Mouse (Mus musculus): Measurements from ENCODE around the gene Tagln3. TPM values are rescaled to one million over a fixed set of nuclear protein-coding genes. Genes with fewer than 3 reads are reported as not detected.

Tagln3 gene
- under 1 TPM in 1 of 2 experiments, not detected in 1; 0.77 TPM for total RNA-seq (2023)

GRCm38 (mm10) chr16:45724061-45724741, at the start of gene Tagln3:
Gene Tagln3, minus strand, starts transcription at chr16:45724608.

GRCm38 (mm10) chr16:45742615-45743476, 18.4 kb upstream of the Tagln3 start, which contains the start of gene Abhd10:
Gene Abhd10, minus strand, starts transcription at chr16:45742955.

GRCm38 (mm10) chr16:45693558-45693957, 30.9 kb downstream of the Tagln3 start, which contains the start of gene Tmprss7:
Gene Tmprss7, minus strand, starts transcription at chr16:45693658.

Other genes with a start within 250 kb of the Tagln3 start
- gene Gm609, start 231.6 kb downstream of the Tagln3 start, total RNA-seq (2023) = not detected
- not detected for gene Gm17783, start 192.6 kb downstream of the Tagln3 start, total RNA-seq (2023)
- gene Slc9c1, start 189.3 kb downstream of the Tagln3 start, total RNA-seq (2023) = not detected
- gene Gcsam, start 114.2 kb downstream of the Tagln3 start, total RNA-seq (2023) = under 1 TPM; 0.11 to 0.42 TPM
- gene BC016579, start 70.5 kb downstream of the Tagln3 start, total RNA-seq (2023) = not detected
- gene Tmprss7, start 30.9 kb downstream of the Tagln3 start, total RNA-seq (2023) = not detected
- gene Abhd10, start 18.3 kb upstream of the Tagln3 start, total RNA-seq (2023) = 10 to 100 TPM; 16.9 to 19.0 TPM
- 1 to 10 TPM; 2.6 to 4.1 TPM for gene Phldb2, start 229.0 kb upstream of the Tagln3 start, total RNA-seq (2023)

Measured in neutrophil, adult 83 days (primary cell).